ENCODE assay signal across 8 mouse cellular contexts in the genomic region with DNA sequence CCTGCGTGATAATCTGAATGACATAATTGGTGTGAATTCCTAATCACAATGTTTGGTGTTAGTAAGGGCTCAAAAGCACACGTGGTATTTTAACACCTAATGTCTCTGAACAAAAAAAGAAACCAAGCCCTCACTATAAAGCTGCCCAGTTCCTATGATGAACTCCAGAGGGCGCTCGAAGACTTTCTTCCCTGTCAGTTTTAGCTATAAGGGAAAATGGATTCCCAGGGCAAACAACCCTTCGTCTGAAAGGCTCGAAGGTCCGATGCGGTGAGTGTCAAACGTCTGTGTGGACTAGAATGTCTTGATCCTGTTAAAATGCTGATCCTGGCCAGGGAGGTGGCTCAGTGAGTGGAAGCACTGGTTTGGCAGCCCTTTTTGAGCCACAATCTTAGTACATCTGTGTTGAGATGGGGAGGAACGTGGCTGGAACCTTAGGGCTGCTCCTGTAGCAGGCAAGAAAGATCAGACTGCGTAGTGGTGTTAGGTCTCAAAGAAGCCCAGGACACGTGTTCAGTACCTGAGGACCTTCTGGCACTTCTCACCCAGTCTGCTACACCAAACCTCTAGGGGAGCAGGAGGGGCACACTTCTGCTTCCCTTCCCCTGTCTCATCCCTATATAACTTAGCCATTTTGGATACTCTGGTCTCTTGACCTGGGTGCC.
A peak's percentile ranks its signal among the peaks of the same experiment; 100 is the strongest.
DNase-seq lines count a peak whose midpoint lies in the region; ATAC-seq and TF ChIP-seq lines count a peak whose summit lies in the region.

No protein-coding gene starts in this region.

- WGBS in forebrain, embryonic 12.5 days = 17% methylated on average over 12 of the region's 12 CpGs
- WGBS in liver, embryonic 16.5 days (ENCODE audit: insufficient replicate concordance) = 8% methylated on average over 12 of the region's 12 CpGs
- 15% methylated on average over 12 of the region's 12 CpGs for WGBS in neural tube, embryonic 13.5 days

- DNase-seq in CD8-positive naive resting alpha-beta T cell, adult 2 months (ENCODE audit: low read depth in 2 of 2, low spot score in 2 of 2) = peak; percentile 43 to 59
- DNase-seq in c-Kit-negative CD71-positive TER-119-positive erythroid progenitor cells, embryonic 14.5 days (ENCODE audit: low read depth, low spot score) = peak; percentile 9
- peak; percentile 85 to 91 for DNase-seq in heart, postnatal 10 days
- DNase-seq in kidney, postnatal 4 days = peak; percentile 87 to 88

- H3K27ac ChIP-seq in forebrain, embryonic 12.5 days = no peak overlapping the region
- no peak overlapping the region for H3K27ac ChIP-seq in liver, embryonic 16.5 days (ENCODE audit: low read length)
- no peak overlapping the region for H3K27ac ChIP-seq in neural tube, embryonic 13.5 days (replicated peaks)
- no peak overlapping the region for H3K27ac ChIP-seq in testis, adult 2 months (ENCODE audit: control insufficient read depth, insufficient read depth, low read depth, low read length)

- peak overlapping the region; percentile 41 for H3K4me2 ChIP-seq in forebrain, embryonic 12.5 days
- peak overlapping the region; percentile 54 for H3K4me2 ChIP-seq in liver, embryonic 16.5 days (ENCODE audit: low read depth, low read length)
- peak overlapping the region; percentile 53 for H3K4me2 ChIP-seq in neural tube, embryonic 13.5 days

- intact Hi-C loops in heart, postnatal 10 days (cut with DNase I) = loop anchor here (1.0 to 10.0 kb wide), 5 partner anchors 134 to 535 kb away; partner anchors contain the start of gene Gna14

- H3K27me3 ChIP-seq in forebrain, embryonic 12.5 days = peaks cover 7% of the 10 kb centered on the region; the same call in 1 of the 2 replicates
- no peaks in the 10 kb centered on the region for H3K27me3 ChIP-seq in liver, embryonic 16.5 days (ENCODE audit: control insufficient read depth, insufficient read depth, low read depth, low read length)
- H3K27me3 ChIP-seq in neural tube, embryonic 13.5 days = no peaks in the 10 kb centered on the region
- no peaks in the 10 kb centered on the region for H3K27me3 ChIP-seq in testis, adult 2 months (ENCODE audit: control insufficient read depth, insufficient read depth, low read length)

- TF ChIP-seq POLR2A in testis, adult 2 months (IDR thresholded peaks at IDR 0.05; ENCODE audit: control insufficient read depth, low read depth, low read length) = no peak

- no peaks in the 10 kb centered on the region for H3K9me3 ChIP-seq in forebrain, embryonic 12.5 days
- H3K9me3 ChIP-seq in liver, embryonic 16.5 days (replicated peaks; ENCODE audit: control insufficient read depth, low read length) = no peaks in the 10 kb centered on the region
- no peaks in the 10 kb centered on the region for H3K9me3 ChIP-seq in neural tube, embryonic 13.5 days

- no peaks in the 10 kb centered on the region for H3K36me3 ChIP-seq in forebrain, embryonic 12.5 days (replicated peaks)
- no peaks in the 10 kb centered on the region for H3K36me3 ChIP-seq in liver, embryonic 16.5 days (ENCODE audit: control insufficient read depth, insufficient read depth)
- H3K36me3 ChIP-seq in neural tube, embryonic 13.5 days = no peaks in the 10 kb centered on the region
- no peaks in the 10 kb centered on the region for H3K36me3 ChIP-seq in testis, adult 2 months (ENCODE audit: control insufficient read depth, insufficient read depth, low read length)

- TF ChIP-seq CTCF in testis, adult 2 months (IDR thresholded peaks at IDR 0.05; ENCODE audit: control insufficient read depth, insufficient read depth, insufficient replicate concordance, low read depth, low read length) = peak; percentile 17; the same call in 1 of the 2 replicates

- peaks cover 8% of the 10 kb centered on the region; the same call in 1 of the 2 replicates for H3K4me1 ChIP-seq in forebrain, embryonic 12.5 days
- no peaks in the 10 kb centered on the region; the same call in none of the 2 replicates for H3K4me1 ChIP-seq in liver, embryonic 16.5 days (ENCODE audit: control insufficient read depth, low read depth, low read length)
- peaks cover 18% of the 10 kb centered on the region for H3K4me1 ChIP-seq in neural tube, embryonic 13.5 days (replicated peaks)
- peaks cover 7% of the 10 kb centered on the region for H3K4me1 ChIP-seq in testis, adult 2 months (ENCODE audit: control insufficient read depth, insufficient read depth, low read length)

- ATAC-seq in forebrain, embryonic 12.5 days (ENCODE audit: low FRiP score) = peak; percentile 73
- ATAC-seq in liver, embryonic 16.5 days (ENCODE audit: low read depth) = no peak
- peak; percentile 81 for ATAC-seq in neural tube, embryonic 13.5 days (ENCODE audit: low read depth)

- peak overlapping the region; percentile 43; the same call in 1 of the 2 replicates for H3K9ac ChIP-seq in forebrain, embryonic 12.5 days
- H3K9ac ChIP-seq in liver, embryonic 16.5 days (ENCODE audit: low read depth, low read length) = 0 out of 2 replicates have a peak overlapping the region, but pooled peaks have one; percentile 18
- H3K9ac ChIP-seq in neural tube, embryonic 13.5 days = peak overlapping the region; percentile 65

- H3K4me3 ChIP-seq in forebrain, embryonic 12.5 days (replicated peaks) = peak overlapping the region; percentile 15; the same call in 1 of the 2 replicates
- H3K4me3 ChIP-seq in liver, embryonic 16.5 days (ENCODE audit: low read depth, low read length) = peak overlapping the region; percentile 16
- H3K4me3 ChIP-seq in neural tube, embryonic 13.5 days = peak overlapping the region; percentile 14; the same call in 1 of the 2 replicates
- peak overlapping the region; percentile 39 for H3K4me3 ChIP-seq in testis, adult 2 months (ENCODE audit: control insufficient read depth, low read depth, low read length)

Comparison
In these comparisons a context has a peak if more than half of its experiments do, and no peak if none do; other contexts are left out.
1. DNase-seq: peak in every context shown above with its lines; median percentile 88 in heart, postnatal 10 days; 88 in kidney, postnatal 4 days; 51 in CD8-positive naive resting alpha-beta T cell, adult 2 months; 9 in c-Kit-negative CD71-positive TER-119-positive erythroid progenitor cells, embryonic 14.5 days.